Mouse (Mus musculus): ENCODE data around the gene Gm20458. TPM values are rescaled to one million over a fixed set of nuclear protein-coding genes. Genes with fewer than 3 reads are reported as not detected.
A peak's percentile ranks its signal among the peaks of the same experiment; 100 is the strongest.

Gm20458 gene
- polyA plus RNA-seq, 1 experiment from 2014 or later, result 10.0 TPM

- H3K9me3 ChIP-seq (ENCODE audit: control insufficient read depth, low read length), result no peaks in the 10 kb centered on the region
- WGBS, result 87% methylated on average over 1 of the region's 1 CpGs
- H3K4me2 ChIP-seq (replicated peaks), result peak overlapping the region; percentile 23
- H3K4me1 ChIP-seq (replicated peaks; ENCODE audit: control insufficient read depth, insufficient read depth, low read length), result 0 out of 2 replicates have a peak, but pooled peaks cover 6% of the 10 kb centered on the region
- no peaks in the 10 kb centered on the region for H3K36me3 ChIP-seq (replicated peaks; ENCODE audit: control insufficient read depth, insufficient read depth)
- no peaks in the 10 kb centered on the region for H3K27me3 ChIP-seq (ENCODE audit: control insufficient read depth, insufficient read depth, low read length)
- no peak for DNase-seq (ENCODE audit: low spot score)
- H3K9ac ChIP-seq, result no peak overlapping the region
- no peak for ATAC-seq (ENCODE audit: low FRiP score)
- H3K27ac ChIP-seq, result no peak overlapping the region
- H3K4me3 ChIP-seq (replicated peaks; ENCODE audit: low read length), result no peak overlapping the region
Measured at GRCm38 (mm10) chr2:164456413-164456812, 4.4 kb upstream of the Gm20458 start.

- ATAC-seq (ENCODE audit: low FRiP score) (no peak), DNase-seq (ENCODE audit: low spot score) (peak; percentile 26)
- WGBS, result under 1% methylated on average over 7 of the region's 7 CpGs
- peak within 1 kb of the TSS; percentile 23 for H3K4me2 ChIP-seq (replicated peaks)
- no peaks in the 10 kb centered on the region for H3K36me3 ChIP-seq (replicated peaks; ENCODE audit: control insufficient read depth, insufficient read depth)
- no peaks in the 10 kb centered on the region for H3K9me3 ChIP-seq (ENCODE audit: control insufficient read depth, low read length)
- no peak within 1 kb of the TSS for H3K9ac ChIP-seq
- H3K27ac ChIP-seq, result no peak within 1 kb of the TSS
- no peak within 1 kb of the TSS for H3K4me3 ChIP-seq (replicated peaks; ENCODE audit: low read length)
- no peaks in the 10 kb centered on the region for H3K27me3 ChIP-seq (ENCODE audit: control insufficient read depth, insufficient read depth, low read length)
- peaks cover 9% of the 10 kb centered on the region for H3K4me1 ChIP-seq (replicated peaks; ENCODE audit: control insufficient read depth, insufficient read depth, low read length)
Measured at GRCm38 (mm10) chr2:164456864-164457300, 3.9 kb upstream of the Gm20458 start, which contains the start of gene Sys1. Sys1 (plus strand) TSS chr2:164456964.

- H3K36me3 ChIP-seq (replicated peaks; ENCODE audit: control insufficient read depth, insufficient read depth), result no peaks in the 10 kb centered on the region
- WGBS, result 66% methylated on average over 7 of the region's 7 CpGs
- H3K9me3 ChIP-seq (ENCODE audit: control insufficient read depth, low read length), result no peaks in the 10 kb centered on the region
- H3K4me2 ChIP-seq (replicated peaks), result no peak overlapping the region
- no peaks in the 10 kb centered on the region for H3K27me3 ChIP-seq (ENCODE audit: control insufficient read depth, insufficient read depth, low read length)
- peaks cover 17% of the 10 kb centered on the region for H3K4me1 ChIP-seq (replicated peaks; ENCODE audit: control insufficient read depth, insufficient read depth, low read length)
- no peak overlapping the region for H3K27ac ChIP-seq
- no peak for ATAC-seq (ENCODE audit: low FRiP score)
- H3K4me3 ChIP-seq (replicated peaks; ENCODE audit: low read length), result no peak overlapping the region
- H3K9ac ChIP-seq, result no peak overlapping the region
- no peak for DNase-seq (ENCODE audit: low spot score)
Measured at GRCm38 (mm10) chr2:164457942-164458341, 2.8 kb upstream of the Gm20458 start.

GRCm38 (mm10) chr2:164458535-164458934 lies 2.2 kb upstream of the Gm20458 start:
- WGBS, result 89% methylated on average over 8 of the region's 8 CpGs
- H3K27me3 ChIP-seq (ENCODE audit: control insufficient read depth, insufficient read depth, low read length), result no peaks in the 10 kb centered on the region
- ATAC-seq (ENCODE audit: low FRiP score), result no peak

GRCm38 (mm10) chr2:164465161-164465560 lies 4.4 kb downstream of the Gm20458 start:
- peaks cover 54% of the 10 kb centered on the region for H3K36me3 ChIP-seq (replicated peaks; ENCODE audit: control insufficient read depth, insufficient read depth)
- no peak for ATAC-seq (ENCODE audit: low FRiP score)

More at GRCm38 (mm10) chr2:164458535-164458934, 2.2 kb upstream of the Gm20458 start:
- Histone ChIP-seq H3K36me3 (replicated peaks; ENCODE audit: control insufficient read depth, insufficient read depth) (peaks cover 3% of the 10 kb centered on the region; the same call in 1 of the 2 replicates), H3K27ac (no peak overlapping the region), H3K4me1 (replicated peaks; ENCODE audit: control insufficient read depth, insufficient read depth, low read length) (peaks cover 17% of the 10 kb centered on the region), H3K4me2 (replicated peaks) (no peak overlapping the region), H3K9me3 (ENCODE audit: control insufficient read depth, low read length) (no peaks in the 10 kb centered on the region), H3K9ac (no peak overlapping the region), H3K4me3 (replicated peaks; ENCODE audit: low read length) (no peak overlapping the region)
- DNase-seq (ENCODE audit: low spot score), result no peak

GRCm38 (mm10) chr2:164466787-164467186 lies 6.0 kb downstream of the Gm20458 start:
- no peak for ATAC-seq (ENCODE audit: low FRiP score)
- no peak overlapping the region for H3K4me2 ChIP-seq (replicated peaks)
- 89% methylated on average over 5 of the region's 5 CpGs for WGBS
- H3K4me3 ChIP-seq (replicated peaks; ENCODE audit: low read length), result no peak overlapping the region
- peaks cover 9% of the 10 kb centered on the region for H3K4me1 ChIP-seq (replicated peaks; ENCODE audit: control insufficient read depth, insufficient read depth, low read length)
- no peak overlapping the region for H3K9ac ChIP-seq
- H3K9me3 ChIP-seq (ENCODE audit: control insufficient read depth, low read length), result no peaks in the 10 kb centered on the region
- no peak overlapping the region for H3K27ac ChIP-seq
- DNase-seq (ENCODE audit: low spot score), result no peak
- H3K36me3 ChIP-seq (replicated peaks; ENCODE audit: control insufficient read depth, insufficient read depth), result peaks cover 64% of the 10 kb centered on the region
- no peaks in the 10 kb centered on the region for H3K27me3 ChIP-seq (ENCODE audit: control insufficient read depth, insufficient read depth, low read length)

More at GRCm38 (mm10) chr2:164465161-164465560, 4.4 kb downstream of the Gm20458 start:
- Histone ChIP-seq H3K4me2 (replicated peaks) (no peak overlapping the region), H3K4me1 (replicated peaks; ENCODE audit: control insufficient read depth, insufficient read depth, low read length) (peaks cover 11% of the 10 kb centered on the region), H3K27ac (no peak overlapping the region), H3K27me3 (ENCODE audit: control insufficient read depth, insufficient read depth, low read length) (no peaks in the 10 kb centered on the region), H3K9ac (no peak overlapping the region), H3K4me3 (replicated peaks; ENCODE audit: low read length) (no peak overlapping the region), H3K9me3 (ENCODE audit: control insufficient read depth, low read length) (no peaks in the 10 kb centered on the region)
- DNase-seq (ENCODE audit: low spot score), result no peak

- no peaks in the 10 kb centered on the region for H3K4me1 ChIP-seq (replicated peaks; ENCODE audit: control insufficient read depth, insufficient read depth, low read length)
- no peaks in the 10 kb centered on the region for H3K27me3 ChIP-seq (ENCODE audit: control insufficient read depth, insufficient read depth, low read length)
- no peaks in the 10 kb centered on the region for H3K9me3 ChIP-seq (ENCODE audit: control insufficient read depth, low read length)
- no peak overlapping the region for H3K4me2 ChIP-seq (replicated peaks)
- no peak overlapping the region for H3K27ac ChIP-seq
- no peak overlapping the region for H3K4me3 ChIP-seq (replicated peaks; ENCODE audit: low read length)
- no peak overlapping the region for H3K9ac ChIP-seq
- DNase-seq (ENCODE audit: low spot score) (no peak), ATAC-seq (ENCODE audit: low FRiP score) (no peak)
- peaks cover 71% of the 10 kb centered on the region for H3K36me3 ChIP-seq (replicated peaks; ENCODE audit: control insufficient read depth, insufficient read depth)
- WGBS, result 35% methylated on average over 10 of the region's 10 CpGs
Measured at GRCm38 (mm10) chr2:164470254-164470653, 9.5 kb downstream of the Gm20458 start.

- H3K9ac ChIP-seq, result no peak within 1 kb of the TSS
- DNase-seq (ENCODE audit: low spot score) (no peak), ATAC-seq (ENCODE audit: low FRiP score) (no peak)
- H3K27me3 ChIP-seq (ENCODE audit: control insufficient read depth, insufficient read depth, low read length), result no peaks in the 10 kb centered on the region
- no peak within 1 kb of the TSS for H3K4me3 ChIP-seq (replicated peaks; ENCODE audit: low read length)
- H3K36me3 ChIP-seq (replicated peaks; ENCODE audit: control insufficient read depth, insufficient read depth), result peaks cover 55% of the 10 kb centered on the region
- no peaks in the 10 kb centered on the region for H3K9me3 ChIP-seq (ENCODE audit: control insufficient read depth, low read length)
- H3K4me2 ChIP-seq (replicated peaks), result no peak within 1 kb of the TSS
- no peaks in the 10 kb centered on the region for H3K4me1 ChIP-seq (replicated peaks; ENCODE audit: control insufficient read depth, insufficient read depth, low read length)
- WGBS, result 85% methylated on average over 6 of the region's 6 CpGs
- no peak within 1 kb of the TSS for H3K27ac ChIP-seq
Measured at GRCm38 (mm10) chr2:164473624-164474023, 12.9 kb downstream of the Gm20458 start, which contains the start of gene Trp53tg5. Trp53tg5 (minus strand) TSS chr2:164473724.

- Histone ChIP-seq H3K36me3 (replicated peaks; ENCODE audit: control insufficient read depth, insufficient read depth) (peaks cover 12% of the 10 kb centered on the region; the same call in 1 of the 2 replicates), H3K27me3 (ENCODE audit: control insufficient read depth, insufficient read depth, low read length) (peaks cover 4% of the 10 kb centered on the region), H3K4me2 (replicated peaks) (peak within 1 kb of the TSS; percentile 99), H3K4me3 (replicated peaks; ENCODE audit: low read length) (peak within 1 kb of the TSS; percentile 73), H3K4me1 (replicated peaks; ENCODE audit: control insufficient read depth, insufficient read depth, low read length) (peaks cover 12% of the 10 kb centered on the region; the same call in 1 of the 2 replicates), H3K27ac (no peak within 1 kb of the TSS), H3K9ac (peak within 1 kb of the TSS; percentile 53), H3K9me3 (ENCODE audit: control insufficient read depth, low read length) (no peaks in the 10 kb centered on the region)
- WGBS, result under 1% methylated on average over 26 of the region's 26 CpGs
- ATAC-seq (ENCODE audit: low FRiP score) (peak; percentile 53), DNase-seq (ENCODE audit: low spot score) (no peak)
Measured at GRCm38 (mm10) chr2:164485681-164486257, 25.0 kb downstream of the Gm20458 start, which contains the start of gene Dbndd2. Dbndd2 (plus strand) TSS chr2:164486106.
